In genomic region chr1:171280916-171281527, GRCm38 (mm10) we compare ENCODE assay signal across 8 mouse cellular contexts. TPM values are rescaled to one million over a fixed set of nuclear protein-coding genes. Genes with fewer than 3 reads are reported as not detected.
DNase-seq lines count a peak whose midpoint lies in the region; ATAC-seq and TF ChIP-seq lines count a peak whose summit lies in the region.

Gene Ppox, minus strand, starts transcription at chr1:171281186.

- TF ChIP-seq POLR2A in olfactory bulb, adult 2 months (IDR thresholded peaks at IDR 0.05; ENCODE audit: insufficient read depth, low read depth, low read length) = peak; percentile 18; the same call in 1 of the 2 replicates
- TF ChIP-seq POLR2A in thymus, adult 2 months (IDR thresholded peaks at IDR 0.05; ENCODE audit: control insufficient read depth, extremely low read depth, insufficient read depth, low read length, poor library complexity) = no peak; the same call in 1 of the 2 replicates

- intact Hi-C loops in heart, postnatal 36 days (cut with DNase I) = loop anchor here (5.0 kb wide), 1 partner anchor 164 kb away; no protein-coding TSS in a partner anchor

- ATAC-seq in forebrain, embryonic 15.5 days (replicated peaks) = peak; percentile 99
- ATAC-seq in lung, embryonic 14.5 days (ENCODE audit: insufficient read depth) = peak; percentile 98

- H3K4me1 ChIP-seq in ES-E14 (ENCODE audit: control insufficient read depth in 2 of 2, insufficient read depth in 2 of 2, low read length in 2 of 2, poor library complexity in 1 of 2) = peaks cover 0 to 15% of the 10 kb centered on the region in 2 experiments; a peak in 1 of 4 replicates
- H3K4me1 ChIP-seq in forebrain, embryonic 15.5 days = peaks cover 34% of the 10 kb centered on the region
- no peaks in the 10 kb centered on the region for H3K4me1 ChIP-seq in lung, embryonic 14.5 days (ENCODE audit: insufficient read depth)
- H3K4me1 ChIP-seq in olfactory bulb, adult 2 months (ENCODE audit: control insufficient read depth, insufficient read depth, low read length) = peaks cover 22% of the 10 kb centered on the region
- peaks cover 12% of the 10 kb centered on the region for H3K4me1 ChIP-seq in thymus, adult 2 months (replicated peaks; ENCODE audit: control insufficient read depth, insufficient read depth, low read length)

- WGBS in forebrain, embryonic 15.5 days = 0% methylated on average over 26 of the region's 26 CpGs
- WGBS in lung, embryonic 14.5 days = under 1% methylated on average over 26 of the region's 26 CpGs
- under 1% methylated on average over 26 of the region's 26 CpGs for WGBS in olfactory bulb, adult 2 months
- WGBS in thymus, adult 2 months = under 1% methylated on average over 26 of the region's 26 CpGs

- TF ChIP-seq CTCF in layer of hippocampus, adult 2 months (conservative IDR thresholded peaks at IDR 0.05) = no peak
- TF ChIP-seq CTCF in lung, embryonic 14.5 days (IDR thresholded peaks at IDR 0.05; ENCODE audit: low read depth) = no peak
- no peak for TF ChIP-seq CTCF in olfactory bulb, adult 2 months (IDR thresholded peaks at IDR 0.05; ENCODE audit: insufficient read depth, low read depth, low read length)
- no peak for TF ChIP-seq CTCF in thymus, adult 2 months (IDR thresholded peaks at IDR 0.05; ENCODE audit: borderline replicate concordance, control insufficient read depth, extremely low read depth, insufficient read depth, low read length, poor library complexity)

- H3K9me3 ChIP-seq in ES-E14 (ENCODE audit: control insufficient read depth, insufficient read depth, low read depth, low read length) = no peaks in the 10 kb centered on the region
- H3K9me3 ChIP-seq in forebrain, embryonic 15.5 days = no peaks in the 10 kb centered on the region
- H3K9me3 ChIP-seq in lung, embryonic 14.5 days (ENCODE audit: low read depth, low read length) = no peaks in the 10 kb centered on the region

- DNase-seq in ES-E14 (ENCODE audit: low read depth, low spot score) = peak; percentile 93
- peak; percentile 94 for DNase-seq in cerebellum, adult 11-12 months
- peak; percentile 84 to 93 for DNase-seq in heart, postnatal 36 days
- peak; percentile 87 to 97 for DNase-seq in layer of hippocampus, adult 2 months (ENCODE audit: low spot score in 2 of 2)
- peak; percentile 97 for DNase-seq in lung, embryonic 14.5 days
- peak; percentile 88 for DNase-seq in thymus, adult 2 months

- in situ Hi-C loops in ES-E14 (cut with MboI; ENCODE audit: low sequenced_read_pairs in 2 of 2, unreplicated experiment in 2 of 2) = no loop called here

- peak within 1 kb of the TSS; percentile 14; the same call in 1 of the 2 replicates for H3K27ac ChIP-seq in ES-E14 (ENCODE audit: insufficient read depth, low read depth, low read length, poor library complexity, severe bottlenecking)
- H3K27ac ChIP-seq in forebrain, embryonic 15.5 days (replicated peaks) = peak within 1 kb of the TSS; percentile 79
- peak within 1 kb of the TSS; percentile 83 for H3K27ac ChIP-seq in layer of hippocampus, adult 2 months
- peak within 1 kb of the TSS; percentile 91 for H3K27ac ChIP-seq in lung, embryonic 14.5 days (ENCODE audit: low read depth)
- peak within 1 kb of the TSS; percentile 45 for H3K27ac ChIP-seq in olfactory bulb, adult 2 months (ENCODE audit: insufficient read depth, low read depth, low read length)
- H3K27ac ChIP-seq in thymus, adult 2 months (ENCODE audit: control insufficient read depth, insufficient read depth, low read length) = peak within 1 kb of the TSS; percentile 85

- H3K27me3 ChIP-seq in forebrain, embryonic 15.5 days = no peaks in the 10 kb centered on the region
- no peaks in the 10 kb centered on the region for H3K27me3 ChIP-seq in lung, embryonic 14.5 days (ENCODE audit: insufficient read depth, low read length)
- no peaks in the 10 kb centered on the region for H3K27me3 ChIP-seq in thymus, adult 2 months (ENCODE audit: control insufficient read depth, insufficient read depth, low read length)

- H3K4me3 ChIP-seq in ES-E14 (ENCODE audit: insufficient read depth in 1 of 2, low read depth in 1 of 2, low read length in 2 of 2, poor library complexity in 1 of 2, severe bottlenecking in 1 of 2) = peak within 1 kb of the TSS; percentile 68 to 83
- peak within 1 kb of the TSS; percentile 55 for H3K4me3 ChIP-seq in forebrain, embryonic 15.5 days
- H3K4me3 ChIP-seq in layer of hippocampus, adult 2 months = peak within 1 kb of the TSS; percentile 70
- peak within 1 kb of the TSS; percentile 76 for H3K4me3 ChIP-seq in lung, embryonic 14.5 days (ENCODE audit: low read depth, low read length)
- peak within 1 kb of the TSS; percentile 82 for H3K4me3 ChIP-seq in olfactory bulb, adult 2 months (ENCODE audit: insufficient read depth, low read depth, low read length)
- peak within 1 kb of the TSS; percentile 83 for H3K4me3 ChIP-seq in thymus, adult 2 months (ENCODE audit: control insufficient read depth, insufficient read depth, low read length)

- peak within 1 kb of the TSS; percentile 71 for H3K9ac ChIP-seq in ES-E14 (ENCODE audit: insufficient read depth, low read depth, low read length, poor library complexity, severe bottlenecking)
- peak within 1 kb of the TSS; percentile 60 for H3K9ac ChIP-seq in forebrain, embryonic 15.5 days (replicated peaks)
- H3K9ac ChIP-seq in lung, embryonic 14.5 days = peak within 1 kb of the TSS; percentile 86

- H3K4me2 ChIP-seq in forebrain, embryonic 15.5 days (replicated peaks) = peak within 1 kb of the TSS; percentile 80
- peak within 1 kb of the TSS; percentile 94 for H3K4me2 ChIP-seq in lung, embryonic 14.5 days

- H3K36me3 ChIP-seq in ES-E14 (ENCODE audit: control insufficient read depth, insufficient read depth, low read length, poor library complexity, severe bottlenecking) = peaks cover 30% of the 10 kb centered on the region
- peaks cover 43% of the 10 kb centered on the region for H3K36me3 ChIP-seq in forebrain, embryonic 15.5 days
- peaks cover 65% of the 10 kb centered on the region for H3K36me3 ChIP-seq in lung, embryonic 14.5 days (ENCODE audit: insufficient read depth)
- peaks cover 16% of the 10 kb centered on the region for H3K36me3 ChIP-seq in thymus, adult 2 months (ENCODE audit: control insufficient read depth, insufficient read depth, low read length)

TF ChIP-seq in ES-E14, 5 proteins besides CTCF, POLR2A, EP300 and RAD21:
- TF ChIP-seq HCFC1 (IDR thresholded peaks at IDR 0.05; ENCODE audit: borderline replicate concordance, insufficient read depth, low read length) = no peak
- no peak for TF ChIP-seq ZNF384 (IDR thresholded peaks at IDR 0.05; ENCODE audit: low read depth, low read length)
- no peak for TF ChIP-seq CHD2 (IDR thresholded peaks at IDR 0.05; ENCODE audit: low read depth, low read length)
- TF ChIP-seq ZC3H11A (IDR thresholded peaks at IDR 0.05; ENCODE audit: borderline replicate concordance, low read depth, low read length) = no peak
- no peak for TF ChIP-seq MAFK (IDR thresholded peaks at IDR 0.05; ENCODE audit: insufficient read depth, low read depth, low read length)

RNA-seq across cellular contexts. Expression of gene Ppox, which starts in this region (rescaled TPM):
- 15.5 and 23.6 TPM in 2 replicates for total RNA-seq in ES-E14 (2012; rRNA removed)
- polyA plus RNA-seq in forebrain, embryonic 15.5 days (2015; fragmentation: Nextera tagmentation; extraction: Ambion mirVana) = 46.5 and 53.1 TPM in 2 replicates
- total RNA-seq in heart, postnatal 36 days (2021) = 10 to 100 TPM; 13.2 to 14.2 TPM
- 10 to 100 TPM; 31.2 to 42.1 TPM for total RNA-seq in layer of hippocampus, adult 2 months (2021)
- polyA plus RNA-seq in lung, embryonic 14.5 days (2014; fragmentation: Nextera tagmentation; extraction: Ambion mirVana) = 50.9 and 51.7 TPM in 2 replicates
- polyA plus RNA-seq in olfactory bulb, adult 2 months (2012; ENCODE audit: insufficient read depth, insufficient read length, low replicate concordance, missing spikeins) = not detected in 2 replicates
- 71.5 and 78.5 TPM in 2 replicates for polyA plus RNA-seq in thymus, adult 2 months (2012; rRNA removed)

Comparison
In these comparisons a context has a peak if more than half of its experiments do, and no peak if none do; other contexts are left out.
1. Peak in every context shown above with its lines: DNase-seq, ATAC-seq, H3K4me3 ChIP-seq and H3K27ac ChIP-seq.
2. H3K27ac ChIP-seq: peak in every context shown above with its lines; median percentile 91 in lung, embryonic 14.5 days; 85 in thymus, adult 2 months; 83 in layer of hippocampus, adult 2 months; 79 in forebrain, embryonic 15.5 days; 45 in olfactory bulb, adult 2 months; 14 in ES-E14.